Mouse (Mus musculus) inflammation-experienced regulatory T-cells, adult 6 months (primary cell): ENCODE results near the gene Rubcnl. TPM values are rescaled to one million over a fixed set of nuclear protein-coding genes. Genes with fewer than 3 reads are reported as not detected.

Source experiments
- ATAC-seq: one replicate; pipeline ENCODE4 v1.8.0; 2017
- polyA plus RNA-seq, 3 experiments: library from polyadenylated mRNA; unstranded; fragments of 100-300 nt; shearing (Covaris generic); gene quantifications; one replicate each; pipeline ENCODE4 v1.2.1; 2017

The Rubcnl gene
- polyA plus RNA-seq, result 1 to 10 TPM in 1 of 3 experiments, under 1 TPM in 2; 0.46 to 1.5 (median 0.54) TPM

DNA sequence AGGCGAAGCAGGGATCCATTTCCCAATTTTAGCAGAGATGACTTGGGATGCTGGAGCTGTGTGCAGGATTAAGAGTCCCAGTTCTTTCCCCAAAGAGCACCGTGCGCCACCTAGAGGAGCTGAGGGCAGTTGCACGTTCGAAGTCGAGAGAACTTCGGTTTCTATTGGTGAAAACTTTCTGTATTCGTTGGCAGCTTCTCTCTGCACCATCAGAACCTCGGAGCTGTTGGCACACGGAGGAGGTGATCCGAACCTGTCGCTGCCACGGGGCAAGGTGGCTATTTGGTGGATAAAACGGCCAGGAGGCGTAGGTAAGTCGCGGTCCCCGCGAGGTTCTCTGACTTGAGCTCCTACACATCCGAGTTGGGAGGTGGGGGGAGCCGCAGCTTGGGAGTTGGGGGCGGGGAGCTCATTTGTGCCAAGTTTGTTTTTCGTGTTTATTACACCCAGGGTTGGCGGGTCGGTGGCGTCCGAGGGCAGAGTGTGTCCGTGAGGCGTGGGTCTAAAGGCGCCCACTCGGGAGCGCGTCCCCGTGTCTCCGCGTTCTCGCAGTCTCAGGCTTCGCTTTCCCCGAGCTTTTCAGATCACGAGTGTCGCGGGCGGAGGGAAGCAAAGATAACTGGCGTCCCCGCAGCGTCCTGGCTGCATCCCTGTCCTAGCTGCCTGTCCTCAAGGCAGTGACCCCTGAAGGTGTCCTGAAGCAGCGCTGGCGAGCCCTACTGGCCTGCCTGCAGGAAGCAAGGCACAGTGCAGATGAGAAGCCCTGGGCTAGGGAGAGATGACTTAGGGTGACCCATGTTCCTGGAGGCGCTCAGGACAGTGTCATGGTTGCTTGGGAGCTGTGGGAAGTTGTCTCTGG, at the start of gene Rubcnl:
TSS of gene Rubcnl (plus strand) at position 172 of the 859 bp plus-strand sequence.
- ATAC-seq, result peak; percentile 84

GRCm38 (mm10) chr14:74972216-74972615, 43.6 kb upstream of the Rubcnl start:
- ATAC-seq, result no peak

DNA sequence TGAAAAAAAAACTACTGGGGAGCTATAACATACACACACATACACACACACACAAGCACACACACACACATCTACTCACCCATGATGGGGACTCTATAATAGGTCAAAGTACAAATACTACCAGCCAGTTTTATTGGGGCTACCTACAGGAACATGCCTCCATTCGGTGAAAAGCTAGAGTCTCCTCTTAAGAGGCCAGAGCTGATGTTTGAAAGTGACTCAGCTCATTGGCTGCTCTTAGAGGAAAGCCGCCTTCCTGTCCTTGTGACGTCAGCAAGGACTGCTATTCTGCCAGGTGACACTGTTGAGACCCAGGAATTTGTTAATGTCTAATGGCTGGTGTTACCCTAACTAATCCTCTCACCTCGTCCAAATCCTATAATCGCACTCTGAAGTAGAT, 43.1 kb upstream of the Rubcnl start:
- no peak for ATAC-seq

DNA sequence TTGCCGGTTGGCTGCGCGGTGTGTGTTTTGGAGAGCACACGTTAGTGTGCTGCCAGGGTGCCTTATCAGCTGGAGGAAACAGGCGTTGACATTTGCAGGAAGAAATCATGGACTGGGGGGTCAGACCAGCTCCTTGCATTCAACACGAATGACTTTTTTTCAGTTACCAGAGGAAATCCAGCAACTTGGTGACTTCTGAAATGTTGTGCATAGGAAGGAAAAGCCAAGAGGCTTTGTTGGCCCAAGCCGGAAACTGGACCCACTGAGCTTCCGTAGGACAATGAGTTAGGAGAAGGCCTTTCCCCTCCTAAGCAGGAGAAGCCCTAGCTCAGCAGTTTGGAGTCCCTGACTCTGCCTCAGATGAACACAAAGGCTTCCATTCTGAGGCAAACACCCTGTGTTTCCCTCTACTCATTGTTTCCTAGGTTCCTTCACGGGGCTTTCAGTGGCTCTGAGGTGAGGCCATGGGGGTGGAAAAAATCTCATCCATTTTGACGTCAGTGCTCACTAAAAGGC, 41.6 kb upstream of the Rubcnl start:
- peak; percentile 46 for ATAC-seq

DNA sequence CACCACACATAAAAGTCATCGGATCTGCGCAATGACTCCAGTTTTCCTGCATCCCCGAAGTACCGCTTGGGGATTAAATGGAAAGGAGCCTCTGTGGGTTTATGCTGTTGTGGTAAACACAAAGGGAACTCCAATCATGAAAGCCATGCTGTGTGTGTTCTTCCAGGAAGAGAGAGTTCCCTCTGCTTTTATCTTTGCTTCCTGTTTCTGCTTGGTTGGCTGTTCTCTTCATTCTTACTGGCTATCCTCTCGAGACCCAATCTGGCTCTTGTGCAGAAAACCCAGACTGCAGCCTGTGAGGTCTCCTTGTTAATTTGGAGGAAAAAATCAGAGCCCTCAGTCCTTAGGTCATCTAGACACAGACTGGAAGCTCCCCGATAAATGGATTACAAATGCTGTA, 38.9 kb upstream of the Rubcnl start:
- no peak for ATAC-seq

GRCm38 (mm10) chr14:74981016-74981415, 34.8 kb upstream of the Rubcnl start:
- no peak for ATAC-seq

- ATAC-seq, result no peak
These were observed 32.7 kb upstream of the Rubcnl start for GRCm38 (mm10) chr14:74983079-74983478.

GRCm38 (mm10) chr14:74984817-74985391, 30.9 kb upstream of the Rubcnl start:
- ATAC-seq, result peak; percentile 94

DNA sequence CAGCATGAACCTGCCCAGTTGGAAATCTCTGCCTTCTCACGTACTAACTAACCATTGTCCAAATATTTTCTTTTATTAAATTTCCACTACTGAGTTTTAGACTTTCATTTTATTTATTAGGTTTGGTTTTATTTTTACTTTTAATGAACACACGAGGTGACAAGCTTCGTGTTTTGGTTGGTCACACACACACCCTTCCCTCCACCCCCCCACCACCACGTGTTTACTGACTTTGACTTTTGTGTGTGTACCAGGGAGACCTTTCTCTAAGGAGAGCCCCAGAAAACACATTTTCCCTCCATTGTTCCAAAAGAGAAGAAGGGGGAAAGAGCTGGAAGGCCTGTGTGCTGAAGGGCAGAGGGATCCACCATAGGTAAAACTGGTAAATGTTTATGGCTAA, 30.2 kb upstream of the Rubcnl start:
- no peak for ATAC-seq

- no peak for ATAC-seq
These were observed 29.3 kb upstream of the Rubcnl start for GRCm38 (mm10) chr14:74986527-74986926.

GRCm38 (mm10) chr14:74989322-74989721, 26.5 kb upstream of the Rubcnl start:
- no peak for ATAC-seq

- ATAC-seq, result no peak
These were observed 25.9 kb upstream of the Rubcnl start for GRCm38 (mm10) chr14:74989909-74990308.

- peak; percentile 84 for ATAC-seq
These were observed 25.3 kb upstream of the Rubcnl start for GRCm38 (mm10) chr14:74990504-74990903.

- ATAC-seq, result no peak
These were observed 19.3 kb upstream of the Rubcnl start for GRCm38 (mm10) chr14:74996556-74996955.

- no peak for ATAC-seq
These were observed 18.8 kb upstream of the Rubcnl start for GRCm38 (mm10) chr14:74997041-74997440.

GRCm38 (mm10) chr14:75001364-75001763, 14.5 kb upstream of the Rubcnl start:
- ATAC-seq, result no peak

- ATAC-seq, result no peak
These were observed 12.5 kb upstream of the Rubcnl start for GRCm38 (mm10) chr14:75003356-75003755.

- ATAC-seq, result no peak
These were observed 10.2 kb upstream of the Rubcnl start for GRCm38 (mm10) chr14:75005478-75006199.

DNA sequence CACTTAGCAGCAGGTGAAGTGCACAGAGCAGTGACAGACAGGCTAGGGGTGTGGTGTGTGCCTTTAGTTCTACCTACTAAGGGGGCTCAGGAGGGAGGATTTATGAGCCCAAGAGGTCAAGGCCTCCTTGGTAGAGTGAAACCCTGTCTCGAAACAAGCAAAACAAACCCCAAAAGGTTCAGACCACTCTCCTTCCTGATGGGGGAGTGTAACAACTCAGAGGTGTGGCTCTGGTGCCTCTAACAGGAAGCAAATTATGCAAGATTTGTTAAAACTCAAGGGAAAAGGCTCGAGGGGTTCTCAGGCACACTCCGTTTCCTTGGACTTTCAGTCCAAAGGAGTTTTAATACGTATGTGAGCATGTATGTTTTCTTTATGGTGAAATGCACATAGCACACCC, 5.5 kb upstream of the Rubcnl start:
- peak; percentile 61 for ATAC-seq

- ATAC-seq, result peak; percentile 57
These were observed 4.7 kb upstream of the Rubcnl start for GRCm38 (mm10) chr14:75010986-75011655.

DNA sequence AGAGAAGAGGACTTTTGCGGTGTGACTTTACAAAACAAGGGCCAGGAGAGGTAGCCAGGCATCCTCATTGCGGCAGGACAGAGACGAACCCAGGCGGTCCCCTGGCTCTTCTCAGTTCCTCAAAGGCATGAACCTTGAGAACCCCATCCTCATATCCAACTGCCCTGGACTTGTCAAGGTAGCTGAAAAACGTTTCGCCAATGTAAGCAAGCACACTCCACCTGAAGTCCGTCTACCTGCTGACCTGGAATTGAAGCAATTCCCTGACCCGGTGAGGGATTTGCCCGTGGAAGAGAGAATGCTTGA, 841 bp downstream of the Rubcnl start:
- peak; percentile 7 for ATAC-seq

DNA sequence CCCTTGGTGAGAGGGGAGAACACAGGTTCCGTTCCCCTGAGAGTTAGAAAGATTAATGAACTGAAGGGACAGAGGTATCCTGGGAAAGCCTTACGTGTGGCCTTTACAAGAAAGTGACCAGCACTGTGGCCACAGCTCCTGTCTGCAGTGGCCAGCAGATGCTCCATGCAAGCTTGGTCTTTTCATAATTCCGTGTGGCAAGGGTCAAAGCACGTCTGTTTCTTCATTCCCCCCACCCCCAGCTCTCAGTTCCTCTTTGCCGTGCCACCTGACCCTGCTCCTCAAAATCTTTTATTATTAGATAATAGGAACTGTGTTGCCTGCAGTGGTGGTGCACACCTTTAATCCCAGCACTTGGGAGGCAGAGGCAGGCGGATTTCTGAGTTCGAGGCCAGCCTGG, 1.4 kb downstream of the Rubcnl start:
- no peak for ATAC-seq
